In genomic region chr12:112344285-112344684, GRCm38 (mm10) we compare ENCODE assay signal across 16 mouse cellular contexts.
DNase-seq lines count a peak whose midpoint lies in the region; ATAC-seq and TF ChIP-seq lines count a peak whose summit lies in the region.
"Had no signal": no experiment of that assay in that cellular context is flagged by ENCODE, and none has a peak within 500 bp of the region (broad histone marks: within the 10 kb centered on the region; RNA-seq: fewer than 3 reads in every experiment).

No protein-coding gene starts in this region.

- ATAC-seq in forebrain, embryonic 15.5 days (replicated peaks) = no peak
- ATAC-seq: hindbrain, embryonic 16.5 days; Patski had no signal

- no peak overlapping the region for H3K4me3 ChIP-seq in gastrocnemius, adult 2 months
- no peak overlapping the region for H3K4me3 ChIP-seq in forebrain, embryonic 15.5 days

- intact Hi-C loops in gastrocnemius, adult 2 months (cut with DNase I) = no loop called here

- DNase-seq in gastrocnemius, adult 2 months = peak; percentile 43
- no peak for DNase-seq in gastrocnemius, postnatal 10 days
- peak; percentile 33 for DNase-seq in layer of hippocampus, adult 11-12 months (ENCODE audit: low spot score)
- DNase-seq in layer of hippocampus, postnatal 25 days (ENCODE audit: extremely low spot score in 1 of 2, low spot score in 1 of 2) = no peak
- DNase-seq in urinary bladder, postnatal 14 days (ENCODE audit: low spot score) = peak; percentile 36
- no peak for DNase-seq in urinary bladder, postnatal 25 days (ENCODE audit: low spot score)
- DNase-seq in left cerebral cortex, adult 11 months (ENCODE audit: low spot score) = no peak
- DNase-seq: cerebellum, adult 11-12 months; kidney, adult 11 months; liver; lung, embryonic 14.5 days; spleen, adult 18-20 months; thymus, postnatal 25 days had no signal

- H3K4me2 ChIP-seq in forebrain, embryonic 15.5 days (replicated peaks) = no peak overlapping the region
- H3K4me2 ChIP-seq: lung, embryonic 14.5 days had no signal

- no peaks in the 10 kb centered on the region for H3K9me3 ChIP-seq in forebrain, embryonic 15.5 days

- H3K27ac ChIP-seq in gastrocnemius, adult 2 months = peak overlapping the region; percentile 69
- no peak overlapping the region for H3K27ac ChIP-seq in forebrain, embryonic 15.5 days (replicated peaks)

- no peaks in the 10 kb centered on the region for H3K36me3 ChIP-seq in forebrain, embryonic 15.5 days

- no peak for TF ChIP-seq CTCF in gastrocnemius, adult 2 months (IDR thresholded peaks at IDR 0.05)

- H3K27me3 ChIP-seq in forebrain, embryonic 15.5 days = no peaks in the 10 kb centered on the region

- H3K9ac ChIP-seq in forebrain, embryonic 15.5 days (replicated peaks) = no peak overlapping the region
- H3K9ac ChIP-seq: lung, embryonic 14.5 days had no signal

- H3K4me1 ChIP-seq in forebrain, embryonic 15.5 days = peaks cover 13% of the 10 kb centered on the region

- WGBS in forebrain, embryonic 15.5 days = 82% methylated on average over 10 of the region's 10 CpGs

Comparison
In these comparisons a context has a peak if more than half of its experiments do, and no peak if none do; other contexts are left out.
1. DNase-seq: peak in gastrocnemius, adult 2 months (single experiment), layer of hippocampus, adult 11-12 months (single experiment) and urinary bladder, postnatal 14 days (single experiment); none in gastrocnemius, postnatal 10 days (single experiment), layer of hippocampus, postnatal 25 days (0 of 2), urinary bladder, postnatal 25 days (single experiment) and left cerebral cortex, adult 11 months (single experiment).